Mouse (Mus musculus) midbrain, embryonic 11.5 days (tissue): ENCODE results near the gene Elob. TPM values are rescaled to one million over a fixed set of nuclear protein-coding genes. Genes with fewer than 3 reads are reported as not detected.

Source experiments
- ATAC-seq: fragments of 200-750 bp; cut with Nextera tagmentation; 2 replicates; pipeline ENCODE4 v1.8.0; 2017; ENCODE audit warnings: moderate TSS enrichment, moderate library complexity; ENCODE audit not compliant: low FRiP score
- DNase-seq: peaks from one replicate; pipeline ENCODE4 v3.0.0; 2015; ENCODE audit warnings: low spot score; ENCODE audit errors: missing footprints
- H3K27ac ChIP-seq: fragments of 300-500 bp; sonication (generic); 2 replicates; pipeline ENCODE4 v1.5.1; 2014; ENCODE audit warnings: low read depth, low read length
- H3K27me3 ChIP-seq: fragments of 300-500 bp; sonication (generic); 2 replicates; pipeline ENCODE4 v1.6.1; 2014; ENCODE audit warnings: mild to moderate bottlenecking, low read length, moderate library complexity, mixed read lengths; ENCODE audit not compliant: control insufficient read depth, insufficient read depth
- H3K36me3 ChIP-seq: fragments of 300-500 bp; sonication (generic); 2 replicates; pipeline ENCODE4 v1.6.1; 2014; ENCODE audit warnings: mild to moderate bottlenecking, low read length, moderate library complexity, mixed read lengths; ENCODE audit not compliant: control insufficient read depth, insufficient read depth
- H3K4me1 ChIP-seq: fragments of 300-500 bp; sonication (generic); 2 replicates; pipeline ENCODE4 v1.6.1; 2014; ENCODE audit warnings: low read length; ENCODE audit not compliant: control insufficient read depth, insufficient read depth
- H3K4me2 ChIP-seq: fragments of 300-500 bp; sonication (generic); 2 replicates; pipeline ENCODE4 v1.6.1; 2014; ENCODE audit warnings: mild to moderate bottlenecking, moderate library complexity
- H3K4me3 ChIP-seq: fragments of 300-500 bp; sonication (generic); 2 replicates; pipeline ENCODE4 v1.5.1; 2014; ENCODE audit warnings: low read depth, low read length
- H3K9ac ChIP-seq: fragments of 300-500 bp; sonication (generic); 2 replicates; pipeline ENCODE4 v1.6.1; 2014; ENCODE audit warnings: low read length
- H3K9me3 ChIP-seq: fragments of 300-500 bp; sonication (generic); 2 replicates; pipeline ENCODE4 v1.6.1; 2016; ENCODE audit warnings: low read length; ENCODE audit not compliant: control insufficient read depth
- WGBS: fragments of 180-500 bp; shearing (Covaris S2); extraction: QIAGEN DNeasy Blood & Tissue Kit; methylation state at CpG from one replicate; pipeline ENCODE4 v1.1.7; 2014; 5-methylcytosine and 5-hydroxymethylcytosine counted together
- polyA plus RNA-seq: library from polyadenylated mRNA; unstranded; fragments of >200 nt; fragmentation: Nextera tagmentation; extraction: Ambion mirVana; gene quantifications from 2 replicates; pipeline ENCODE4 v1.2.1, GENCODE M21; 2014

The Elob gene
- 1,062 and 1,170 TPM in 2 replicates for polyA plus RNA-seq

DNA sequence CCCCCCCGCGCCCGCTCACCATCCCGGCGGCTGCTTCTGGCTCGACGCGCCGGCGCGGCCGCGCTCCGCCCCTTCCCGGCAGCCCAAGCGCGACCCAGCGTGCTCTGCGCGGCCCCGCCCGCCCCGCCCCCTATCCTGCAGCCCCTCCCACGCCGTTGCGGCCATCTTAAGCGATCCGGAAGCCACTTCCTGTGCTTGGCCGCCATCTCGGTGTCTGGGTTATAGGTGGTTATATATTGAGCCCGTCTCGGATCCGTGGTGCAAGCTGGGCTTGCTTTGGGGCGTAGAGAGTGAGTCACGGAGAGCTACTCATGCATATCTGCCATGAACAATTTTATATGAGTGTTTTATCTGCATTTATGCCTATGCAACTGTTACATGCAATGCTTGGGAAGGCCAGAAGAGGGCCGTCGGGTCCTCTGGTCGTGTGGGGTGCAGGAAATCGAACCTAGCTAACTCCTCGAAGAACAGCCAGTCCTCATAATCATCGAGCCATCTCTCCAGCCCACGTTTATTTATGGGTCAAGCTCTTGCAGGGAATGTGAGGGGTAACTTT is at the start of gene Elob:
Elob (minus strand) TSS at position 73 of the 556 bp plus-strand sequence.
- Histone ChIP-seq H3K9me3 (no peaks in the 10 kb centered on the region), H3K9ac (peak within 1 kb of the TSS; percentile 90), H3K27me3 (no peaks in the 10 kb centered on the region; the same call in 1 of the 2 replicates), H3K4me3 (peak within 1 kb of the TSS; percentile 81), H3K4me2 (peak within 1 kb of the TSS; percentile 56), H3K27ac (peak within 1 kb of the TSS; percentile 77), H3K4me1 (peaks cover 9% of the 10 kb centered on the region), H3K36me3 (peaks cover 15% of the 10 kb centered on the region)
- ATAC-seq (peak; percentile 96), DNase-seq (peak; percentile 98)
- under 1% methylated on average over 29 of the region's 42 CpGs for WGBS

- H3K4me1 ChIP-seq: no peaks in the 10 kb centered on the region
- no peak overlapping the region for H3K9ac ChIP-seq
- 84% methylated on average over 2 of the region's 2 CpGs for WGBS
- H3K9me3 ChIP-seq: no peaks in the 10 kb centered on the region
- no peak overlapping the region for H3K4me3 ChIP-seq
- H3K27me3 ChIP-seq: no peaks in the 10 kb centered on the region
- ATAC-seq (no peak), DNase-seq (no peak)
- no peak overlapping the region for H3K4me2 ChIP-seq
- H3K27ac ChIP-seq: no peak overlapping the region
- no peaks in the 10 kb centered on the region for H3K36me3 ChIP-seq
Observed at GRCm38 (mm10) chr17:23877166-23877565, 48.2 kb upstream of the Elob start.

DNA sequence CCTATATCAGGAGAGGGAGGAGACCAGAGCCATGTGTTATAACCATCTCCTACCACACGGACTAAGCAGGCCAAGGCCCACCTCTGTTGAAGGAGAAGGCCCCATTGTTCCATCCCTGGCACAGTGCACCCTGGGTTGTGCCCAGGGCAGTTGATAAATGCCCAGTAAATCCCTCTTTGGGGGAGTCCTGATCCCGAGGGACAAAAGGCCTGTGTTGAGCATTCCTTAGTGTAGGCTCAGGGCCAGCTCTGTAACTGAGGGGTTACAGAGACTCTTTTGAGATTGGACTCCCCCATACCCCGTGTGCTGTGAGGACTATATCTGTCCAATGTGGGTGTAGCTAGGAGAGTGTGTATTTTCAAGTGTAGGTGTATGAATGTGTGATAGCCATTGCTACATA is 47.8 kb upstream of the Elob start:
- H3K9me3 ChIP-seq: no peaks in the 10 kb centered on the region
- no peaks in the 10 kb centered on the region for H3K27me3 ChIP-seq
- H3K4me2 ChIP-seq: no peak overlapping the region
- 78% methylated on average over 3 of the region's 3 CpGs for WGBS
- no peak overlapping the region for H3K9ac ChIP-seq
- H3K4me1 ChIP-seq: no peaks in the 10 kb centered on the region
- DNase-seq (no peak), ATAC-seq (no peak)
- H3K27ac ChIP-seq: no peak overlapping the region
- H3K36me3 ChIP-seq: no peaks in the 10 kb centered on the region
- H3K4me3 ChIP-seq: no peak overlapping the region

- H3K36me3 ChIP-seq: no peaks in the 10 kb centered on the region
- H3K9ac ChIP-seq: no peak overlapping the region
- no peaks in the 10 kb centered on the region for H3K9me3 ChIP-seq
- H3K4me1 ChIP-seq: no peaks in the 10 kb centered on the region
- ATAC-seq (peak; percentile 50), DNase-seq (peak; percentile 91)
- no peaks in the 10 kb centered on the region for H3K27me3 ChIP-seq
- H3K4me3 ChIP-seq: no peak overlapping the region
- 48% methylated on average over 8 of the region's 8 CpGs for WGBS
- H3K27ac ChIP-seq: no peak overlapping the region
- H3K4me2 ChIP-seq: no peak overlapping the region
Observed at GRCm38 (mm10) chr17:23873884-23874856, 45.2 kb upstream of the Elob start.

DNA sequence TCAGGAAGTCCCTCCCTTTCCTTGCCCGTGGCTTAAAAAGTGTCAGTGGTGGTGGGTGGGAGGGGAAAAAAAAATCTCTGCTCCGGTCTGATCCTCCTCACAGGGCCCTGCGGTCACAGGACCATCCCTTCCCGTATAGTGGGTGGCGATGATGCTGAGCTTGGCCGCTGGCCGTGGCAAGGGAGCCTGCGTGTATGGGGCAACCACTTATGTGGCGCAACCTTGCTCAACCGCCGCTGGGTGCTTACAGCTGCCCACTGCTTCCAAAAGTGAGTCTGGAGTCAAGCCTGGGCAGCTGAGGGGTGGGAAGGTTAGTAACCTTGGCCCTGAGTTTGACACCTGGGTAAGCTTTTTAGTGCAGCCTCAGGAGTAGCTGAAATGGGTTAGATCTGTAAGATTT is 39.6 kb upstream of the Elob start:
- Histone ChIP-seq H3K36me3 (no peaks in the 10 kb centered on the region), H3K9ac (no peak overlapping the region), H3K27me3 (no peaks in the 10 kb centered on the region), H3K4me2 (no peak overlapping the region), H3K27ac (no peak overlapping the region), H3K4me1 (no peaks in the 10 kb centered on the region), H3K9me3 (no peaks in the 10 kb centered on the region), H3K4me3 (no peak overlapping the region)
- ATAC-seq: no peak
- DNase-seq: no peak
- 91% methylated on average over 11 of the region's 11 CpGs for WGBS

DNA sequence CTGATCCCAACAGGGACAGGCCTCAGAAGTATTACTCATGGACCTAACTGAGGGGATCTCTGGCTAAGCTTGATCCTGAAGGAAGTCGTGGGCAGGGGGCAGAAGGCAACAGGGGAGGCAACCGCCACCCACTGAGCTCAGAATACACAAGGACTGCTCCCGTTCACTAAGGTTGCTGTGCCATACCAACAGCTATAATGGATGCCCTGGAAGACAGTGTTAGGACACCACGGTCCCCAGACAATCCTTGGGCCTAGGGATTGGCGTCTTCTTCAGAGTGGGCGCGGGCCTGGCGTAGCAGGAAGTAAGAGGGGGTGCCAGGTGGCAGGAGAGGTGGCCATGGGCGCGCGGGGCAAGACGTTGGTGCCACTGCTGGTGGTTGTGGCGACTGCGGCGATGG is 38.8 kb upstream of the Elob start, which contains the start of gene Prss21:
Prss21 (plus strand) TSS at position 301 of the 400 bp plus-strand sequence.
- Histone ChIP-seq H3K4me1 (no peaks in the 10 kb centered on the region), H3K27me3 (no peaks in the 10 kb centered on the region), H3K9me3 (no peaks in the 10 kb centered on the region), H3K27ac (no peak within 1 kb of the TSS), H3K4me2 (no peak within 1 kb of the TSS), H3K36me3 (no peaks in the 10 kb centered on the region), H3K4me3 (no peak within 1 kb of the TSS), H3K9ac (no peak within 1 kb of the TSS)
- DNase-seq (no peak), ATAC-seq (no peak)
- WGBS: 84% methylated on average over 15 of the region's 15 CpGs

GRCm38 (mm10) chr17:23862926-23863325 is 34.0 kb upstream of the Elob start:
- H3K27ac ChIP-seq: no peak overlapping the region
- no peak for DNase-seq
- WGBS: 86% methylated on average over 4 of the region's 4 CpGs
- no peaks in the 10 kb centered on the region for H3K4me1 ChIP-seq
- H3K4me3 ChIP-seq: no peak overlapping the region
- no peaks in the 10 kb centered on the region for H3K36me3 ChIP-seq
- H3K9ac ChIP-seq: no peak overlapping the region
- H3K27me3 ChIP-seq: no peaks in the 10 kb centered on the region
- no peaks in the 10 kb centered on the region for H3K9me3 ChIP-seq
- H3K4me2 ChIP-seq: no peak overlapping the region
- ATAC-seq: no peak

DNA sequence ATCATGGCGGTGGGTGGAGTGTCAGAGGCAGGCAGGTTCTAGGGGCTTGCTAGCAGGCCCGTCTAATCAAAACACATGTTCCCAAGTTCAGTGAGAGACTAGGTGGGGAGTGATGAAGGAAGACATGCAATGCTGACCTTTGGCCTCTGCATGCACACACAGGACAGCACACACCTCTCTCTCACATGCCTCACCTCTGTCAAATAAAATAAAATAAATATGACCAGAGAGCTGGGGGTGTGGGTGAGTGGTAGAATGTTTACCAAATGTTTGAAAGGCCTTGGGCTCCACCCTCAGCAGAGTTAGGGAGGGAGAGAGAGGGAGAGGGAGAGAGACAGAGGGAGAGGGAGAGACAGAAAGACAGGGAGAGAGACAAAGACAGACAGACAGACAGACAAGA is 29.0 kb upstream of the Elob start:
- Histone ChIP-seq H3K27ac (no peak overlapping the region), H3K4me2 (no peak overlapping the region), H3K36me3 (no peaks in the 10 kb centered on the region), H3K4me1 (no peaks in the 10 kb centered on the region), H3K27me3 (no peaks in the 10 kb centered on the region), H3K9ac (no peak overlapping the region), H3K4me3 (no peak overlapping the region), H3K9me3 (no peaks in the 10 kb centered on the region)
- DNase-seq (no peak), ATAC-seq (no peak)
- 83% methylated on average over 2 of the region's 2 CpGs for WGBS

DNA sequence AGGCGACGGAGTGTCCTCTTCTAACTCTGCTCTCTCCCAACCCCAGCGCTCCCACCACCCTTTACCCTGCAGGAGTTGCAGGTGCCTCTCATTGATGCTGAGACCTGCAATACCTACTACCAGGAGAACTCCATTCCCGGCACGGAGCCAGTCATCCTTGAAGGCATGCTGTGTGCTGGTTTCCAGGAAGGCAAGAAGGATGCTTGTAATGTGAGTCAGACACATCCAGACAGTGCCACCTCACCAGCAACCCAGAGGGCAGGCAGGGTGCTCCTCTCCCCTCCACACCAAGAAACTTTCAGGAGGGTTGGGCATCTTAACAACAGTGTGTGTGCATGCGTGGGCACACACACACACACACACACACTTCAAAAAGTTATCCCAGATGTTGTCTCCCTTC is 28.3 kb upstream of the Elob start:
- Histone ChIP-seq H3K27me3 (no peaks in the 10 kb centered on the region), H3K4me2 (no peak overlapping the region), H3K4me1 (no peaks in the 10 kb centered on the region), H3K27ac (no peak overlapping the region), H3K36me3 (no peaks in the 10 kb centered on the region), H3K9ac (no peak overlapping the region), H3K9me3 (no peaks in the 10 kb centered on the region), H3K4me3 (no peak overlapping the region)
- WGBS: 80% methylated on average over 6 of the region's 6 CpGs
- no peak for ATAC-seq
- DNase-seq: no peak
